24 mouse cellular contexts compared by ENCODE assay signal in the genomic region with DNA sequence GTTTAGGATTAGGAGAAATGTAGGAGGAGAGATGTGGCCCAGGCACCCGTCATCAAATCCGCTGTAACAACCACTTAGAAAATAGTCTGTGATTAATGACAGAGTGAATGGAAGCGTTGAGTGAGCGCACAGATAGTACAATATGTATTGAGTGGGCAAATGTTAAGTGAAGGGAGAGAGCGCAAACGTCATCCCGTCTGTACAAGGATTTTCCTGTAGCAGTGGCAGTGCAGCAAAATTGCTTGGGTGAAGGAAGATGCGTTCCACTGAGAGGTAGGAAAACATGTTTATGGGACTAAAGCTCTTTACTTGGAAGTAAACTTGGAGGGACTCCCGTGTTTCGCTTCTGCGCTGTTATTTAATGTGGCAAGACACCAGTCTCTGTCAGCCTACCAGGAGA.
A peak's percentile ranks its signal among the peaks of the same experiment; 100 is the strongest.
DNase-seq lines count a peak whose midpoint lies in the region; ATAC-seq and TF ChIP-seq lines count a peak whose summit lies in the region.
"Had no signal": no experiment of that assay in that cellular context is flagged by ENCODE, and none has a peak within 500 bp of the region (broad histone marks: within the 10 kb centered on the region; RNA-seq: fewer than 3 reads in every experiment).

No protein-coding gene starts in this region.

- H3K36me3 ChIP-seq in forebrain, embryonic 14.5 days (ENCODE audit: control insufficient read depth, insufficient read depth, low read length) = no peaks in the 10 kb centered on the region
- no peaks in the 10 kb centered on the region for H3K36me3 ChIP-seq in forebrain, postnatal 0 days (ENCODE audit: insufficient read depth)
- no peaks in the 10 kb centered on the region for H3K36me3 ChIP-seq in heart, embryonic 15.5 days
- H3K36me3 ChIP-seq: embryonic facial prominence, embryonic 10.5 days; midbrain, embryonic 15.5 days; neural tube, embryonic 12.5 days had no signal

- DNase-seq in forebrain, embryonic 14.5 days (ENCODE audit: low spot score) = peak; percentile 9
- DNase-seq in forebrain, postnatal 0 days = no peak
- DNase-seq in heart, postnatal 36 days = no peak
- DNase-seq in layer of hippocampus, adult 9-11 months = peak; percentile 27
- no peak for DNase-seq in layer of hippocampus, adult 9-10 months (ENCODE audit: low spot score)
- DNase-seq in brain, adult 2 months (ENCODE audit: low read depth, low spot score) = peak; percentile 63
- no peak for DNase-seq in spleen, postnatal 14 days (ENCODE audit: low spot score in 2 of 2)
- DNase-seq: adrenal gland, postnatal 10 days; cerebellum, adult 8-10 months; cerebellum, postnatal 36 days; kidney, adult 18-20 months; kidney, postnatal 10 days; liver, postnatal 0 days; thymus, adult 18-20 months; thymus, postnatal 4 days had no signal

- 72% methylated on average over 11 of the region's 11 CpGs for WGBS in forebrain, embryonic 14.5 days
- WGBS in forebrain, postnatal 0 days = 61% methylated on average over 11 of the region's 11 CpGs
- WGBS in heart, embryonic 15.5 days = 40% methylated on average over 11 of the region's 11 CpGs

- ATAC-seq in forebrain, embryonic 14.5 days = no peak
- no peak for ATAC-seq in forebrain, postnatal 0 days
- ATAC-seq in heart, embryonic 15.5 days (replicated peaks; ENCODE audit: insufficient number of reproducible peaks, insufficient read depth, low FRiP score, low read depth) = no peak
- ATAC-seq: forebrain, embryonic 16.5 days; inflammation-experienced regulatory T-cells, adult 6 months; liver, postnatal 0 days; lung, postnatal 0 days; midbrain, embryonic 15.5 days had no signal

- H3K4me2 ChIP-seq in forebrain, embryonic 14.5 days (ENCODE audit: low read length) = no peak overlapping the region
- no peak overlapping the region for H3K4me2 ChIP-seq in forebrain, postnatal 0 days (ENCODE audit: low read depth)
- peak overlapping the region; percentile 8; the same call in 1 of the 2 replicates for H3K4me2 ChIP-seq in heart, embryonic 15.5 days
- H3K4me2 ChIP-seq: liver, embryonic 11.5 days; midbrain, embryonic 15.5 days; neural tube, embryonic 12.5 days had no signal

- no peak overlapping the region for H3K9ac ChIP-seq in forebrain, embryonic 14.5 days (ENCODE audit: low read length)
- no peak overlapping the region for H3K9ac ChIP-seq in forebrain, postnatal 0 days
- H3K9ac ChIP-seq in heart, embryonic 15.5 days = no peak overlapping the region
- H3K9ac ChIP-seq: liver, postnatal 0 days; midbrain, embryonic 15.5 days; neural tube, embryonic 12.5 days had no signal

- no peak overlapping the region for H3K27ac ChIP-seq in forebrain, embryonic 14.5 days (ENCODE audit: low read depth, low read length)
- no peak overlapping the region for H3K27ac ChIP-seq in forebrain, postnatal 0 days (ENCODE audit: low read depth, low read length)
- H3K27ac ChIP-seq in heart, embryonic 15.5 days = no peak overlapping the region
- H3K27ac ChIP-seq: embryonic facial prominence, embryonic 10.5 days; macrophage; midbrain, embryonic 15.5 days; neural tube, embryonic 12.5 days had no signal

- no peaks in the 10 kb centered on the region for H3K27me3 ChIP-seq in forebrain, embryonic 14.5 days (replicated peaks; ENCODE audit: control insufficient read depth, insufficient read depth, low read length)
- no peaks in the 10 kb centered on the region for H3K27me3 ChIP-seq in forebrain, postnatal 0 days (ENCODE audit: insufficient read depth, low read length)
- H3K27me3 ChIP-seq in heart, embryonic 15.5 days = 0 out of 2 replicates have a peak, but pooled peaks cover 6% of the 10 kb centered on the region
- H3K27me3 ChIP-seq: midbrain, embryonic 15.5 days; neural tube, embryonic 12.5 days had no signal

- TF ChIP-seq CTCF in forebrain, postnatal 0 days (IDR thresholded peaks at IDR 0.05; ENCODE audit: low read depth) = no peak

- H3K9me3 ChIP-seq in forebrain, embryonic 14.5 days (replicated peaks; ENCODE audit: control insufficient read depth, low read length) = no peaks in the 10 kb centered on the region
- no peaks in the 10 kb centered on the region for H3K9me3 ChIP-seq in forebrain, postnatal 0 days (ENCODE audit: low read length)
- H3K9me3 ChIP-seq in heart, embryonic 15.5 days (replicated peaks) = no peaks in the 10 kb centered on the region
- H3K9me3 ChIP-seq: embryonic facial prominence, embryonic 10.5 days; midbrain, embryonic 15.5 days; neural tube, embryonic 12.5 days had no signal

- H3K4me1 ChIP-seq in forebrain, embryonic 14.5 days (ENCODE audit: control insufficient read depth, insufficient read depth, low read length) = peaks cover 27% of the 10 kb centered on the region
- H3K4me1 ChIP-seq in forebrain, postnatal 0 days (ENCODE audit: insufficient read depth) = peaks cover 10% of the 10 kb centered on the region
- peaks cover 8% of the 10 kb centered on the region; the same call in 1 of the 2 replicates for H3K4me1 ChIP-seq in heart, embryonic 15.5 days (replicated peaks)

- intact Hi-C loops in heart, postnatal 36 days (cut with DNase I) = loop anchor here (5.0 kb wide), 1 partner anchor 102 kb away; no protein-coding TSS in a partner anchor

- no peak overlapping the region for H3K4me3 ChIP-seq in forebrain, embryonic 14.5 days (ENCODE audit: low read depth, low read length)
- H3K4me3 ChIP-seq in forebrain, postnatal 0 days (ENCODE audit: low read depth, low read length) = no peak overlapping the region
- no peak overlapping the region for H3K4me3 ChIP-seq in heart, embryonic 15.5 days
- H3K4me3 ChIP-seq: embryonic facial prominence, embryonic 10.5 days; midbrain, embryonic 15.5 days; neural tube, embryonic 12.5 days had no signal

Comparison
In these comparisons a context has a peak if more than half of its experiments do, and no peak if none do; other contexts are left out.
1. DNase-seq: peak in forebrain, embryonic 14.5 days (single experiment), layer of hippocampus, adult 9-11 months (single experiment) and brain, adult 2 months (single experiment); none in forebrain, postnatal 0 days (single experiment), heart, postnatal 36 days (0 of 2), layer of hippocampus, adult 9-10 months (single experiment) and spleen, postnatal 14 days (0 of 2).